Mouse (Mus musculus): ENCODE measurements at regions not wholly inside any gene's neighbourhood (a gene's known extent, or its start where the extent isn't known, plus 50 kb on each side); places are given as distances from the start of the nearest gene placed in this dataset.
A peak's percentile ranks its signal among the peaks of the same experiment; 100 is the strongest.

DNA sequence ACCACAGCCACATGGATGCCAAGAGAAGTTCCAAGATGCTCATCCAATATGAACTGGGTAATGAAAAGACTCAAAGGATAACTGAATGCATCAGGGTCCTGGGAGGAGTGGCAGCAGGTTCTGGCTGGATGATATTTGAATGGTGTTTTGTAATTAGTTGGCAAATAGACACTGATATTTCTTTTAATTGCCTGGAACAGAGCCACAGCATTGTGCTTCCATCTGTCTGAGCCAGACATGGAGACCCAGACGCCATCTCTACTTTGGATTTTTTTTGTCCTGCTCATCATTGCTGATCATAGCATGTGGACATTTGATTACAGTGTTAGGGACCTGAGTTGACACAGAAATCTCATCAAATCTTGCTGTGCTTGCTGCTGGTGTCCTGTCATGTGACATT, 111.4 kb upstream of the Astn2 start:
- no peaks in the 10 kb centered on the region for H3K4me1 ChIP-seq (replicated peaks; ENCODE audit: control insufficient read depth, insufficient read depth, low read length)
- no peaks in the 10 kb centered on the region for H3K36me3 ChIP-seq (ENCODE audit: control insufficient read depth, insufficient read depth, low read length)
- no peaks in the 10 kb centered on the region for H3K9me3 ChIP-seq (ENCODE audit: control insufficient read depth, low read length)
- H3K4me3 ChIP-seq (ENCODE audit: low read depth, low read length): no peak overlapping the region
- no peaks in the 10 kb centered on the region for H3K27me3 ChIP-seq (ENCODE audit: control insufficient read depth, insufficient read depth, low read length)
- no peak overlapping the region for H3K4me2 ChIP-seq (replicated peaks; ENCODE audit: low read depth, low read length)
- DNase-seq (ENCODE audit: low spot score) (no peak), ATAC-seq (ENCODE audit: low FRiP score) (no peak)
- no peak overlapping the region for H3K9ac ChIP-seq (ENCODE audit: low read depth, low read length)
- 96% methylated on average over 1 of the region's 1 CpGs for WGBS
- no peak overlapping the region for H3K27ac ChIP-seq (ENCODE audit: low read depth, low read length)

DNA sequence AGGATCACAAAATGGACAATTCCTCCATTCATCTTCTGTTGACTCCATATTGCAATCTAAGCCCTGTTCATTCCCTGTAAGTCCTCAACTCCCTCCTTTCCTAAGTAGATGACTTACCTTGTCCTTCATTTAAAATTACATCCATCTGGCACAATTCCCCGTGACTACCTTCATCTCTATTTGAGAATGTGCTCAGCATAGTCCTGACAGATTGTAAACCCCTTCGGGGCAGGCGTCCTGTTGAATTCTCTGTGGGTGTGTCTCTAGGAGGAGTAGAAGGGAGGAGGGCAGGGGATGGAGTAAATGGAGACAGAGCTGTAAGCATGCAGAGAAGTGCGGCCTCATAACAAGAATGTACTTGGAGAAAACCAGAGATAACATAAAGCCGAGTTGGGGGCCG, 79.1 kb upstream of the Astn2 start:
- Histone ChIP-seq H3K4me1 (replicated peaks; ENCODE audit: control insufficient read depth, insufficient read depth, low read length) (no peaks in the 10 kb centered on the region), H3K36me3 (ENCODE audit: control insufficient read depth, insufficient read depth, low read length) (no peaks in the 10 kb centered on the region), H3K27ac (ENCODE audit: low read depth, low read length) (no peak overlapping the region), H3K4me3 (ENCODE audit: low read depth, low read length) (no peak overlapping the region), H3K9ac (ENCODE audit: low read depth, low read length) (no peak overlapping the region), H3K9me3 (ENCODE audit: control insufficient read depth, low read length) (no peaks in the 10 kb centered on the region), H3K4me2 (replicated peaks; ENCODE audit: low read depth, low read length) (no peak overlapping the region), H3K27me3 (ENCODE audit: control insufficient read depth, insufficient read depth, low read length) (no peaks in the 10 kb centered on the region)
- no peak for ATAC-seq (ENCODE audit: low FRiP score)
- DNase-seq (ENCODE audit: low spot score): no peak
- WGBS: 84% methylated on average over 6 of the region's 6 CpGs

DNA sequence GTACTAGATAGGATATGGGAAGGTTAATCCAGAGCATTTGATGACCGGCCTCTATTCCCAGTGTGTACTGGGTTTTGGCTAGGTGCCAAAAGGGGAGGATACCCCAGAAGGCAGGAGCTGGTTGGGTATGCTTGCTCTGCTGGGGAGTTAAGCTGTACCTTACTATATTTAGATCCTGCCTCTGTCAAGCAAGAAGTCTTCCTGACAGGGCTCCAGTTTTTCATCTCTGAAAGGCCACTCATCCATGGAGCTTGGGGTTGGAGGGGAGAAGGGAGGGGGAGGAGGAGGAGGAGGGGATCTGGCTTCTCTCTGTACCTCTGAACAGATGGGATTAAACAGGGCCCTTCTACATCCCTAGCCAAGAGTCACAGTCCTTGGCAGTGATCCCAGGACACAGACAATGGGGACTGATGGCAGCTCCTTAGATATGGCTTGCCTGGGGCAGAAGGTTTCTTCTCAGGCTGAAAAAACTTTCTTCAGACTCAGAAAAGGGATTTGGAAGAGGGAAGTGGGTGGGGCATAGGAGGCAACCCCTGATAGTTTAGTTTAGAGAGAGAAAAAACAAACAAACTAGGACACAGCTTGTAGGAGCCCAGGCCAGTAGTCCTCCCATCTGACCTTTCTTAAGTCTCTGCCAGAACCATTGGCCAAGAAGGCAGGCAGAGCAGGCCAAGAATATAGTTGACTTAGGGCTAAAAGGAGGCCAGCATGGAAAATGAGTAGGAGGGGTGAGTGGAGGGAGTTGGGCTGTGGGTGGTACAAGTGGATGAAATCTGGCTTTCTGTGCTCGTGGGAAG, 78.3 kb upstream of the Astn2 start:
- 67% methylated on average over 2 of the region's 2 CpGs for WGBS
- no peak overlapping the region for H3K27ac ChIP-seq (ENCODE audit: low read depth, low read length)

DNA sequence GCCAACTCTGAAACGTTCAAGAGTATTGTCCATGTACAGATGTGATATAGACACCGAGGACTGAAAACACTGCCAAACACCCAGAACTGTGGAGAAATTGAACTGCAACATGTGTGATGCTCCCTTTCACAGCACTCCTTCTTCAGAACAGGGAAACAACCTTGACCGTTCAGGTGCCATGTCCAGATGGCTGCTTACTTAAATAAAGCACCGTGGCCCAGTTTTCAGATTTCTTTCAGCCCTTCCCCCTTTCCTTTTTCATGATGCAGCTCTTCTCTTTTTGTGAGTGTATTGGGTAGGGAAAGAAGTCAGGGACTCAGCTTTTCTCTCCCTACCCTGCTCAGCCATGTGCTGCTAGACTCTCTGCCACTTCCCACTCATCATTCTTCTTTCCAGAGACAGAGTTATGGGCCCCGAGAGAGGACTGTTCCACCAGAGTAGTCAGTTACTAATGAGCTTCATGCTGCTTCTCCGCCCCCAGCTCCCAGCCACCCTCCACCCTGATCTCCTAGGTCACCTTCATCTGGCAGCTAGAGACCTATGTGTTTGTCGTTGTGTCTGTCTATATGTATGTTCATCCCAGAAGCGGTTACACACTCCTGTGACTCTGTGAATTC, 74.3 kb upstream of the Astn2 start:
- DNase-seq (ENCODE audit: low spot score): no peak
- WGBS: 80% methylated on average over 8 of the region's 8 CpGs
- no peak overlapping the region for H3K27ac ChIP-seq (ENCODE audit: low read depth, low read length)

More for the DNA sequence above, 78.3 kb upstream of the Astn2 start:
- Histone ChIP-seq H3K4me1 (replicated peaks; ENCODE audit: control insufficient read depth, insufficient read depth, low read length) (no peaks in the 10 kb centered on the region), H3K4me3 (ENCODE audit: low read depth, low read length) (no peak overlapping the region), H3K9me3 (ENCODE audit: control insufficient read depth, low read length) (no peaks in the 10 kb centered on the region), H3K27me3 (ENCODE audit: control insufficient read depth, insufficient read depth, low read length) (no peaks in the 10 kb centered on the region), H3K36me3 (ENCODE audit: control insufficient read depth, insufficient read depth, low read length) (no peaks in the 10 kb centered on the region), H3K9ac (ENCODE audit: low read depth, low read length) (no peak overlapping the region), H3K4me2 (replicated peaks; ENCODE audit: low read depth, low read length) (no peak overlapping the region)
- ATAC-seq (ENCODE audit: low FRiP score) (peak; percentile 36; the same call in 1 of the 2 replicates), DNase-seq (ENCODE audit: low spot score) (no peak)

More for the DNA sequence above, 74.3 kb upstream of the Astn2 start:
- no peak overlapping the region for H3K4me3 ChIP-seq (ENCODE audit: low read depth, low read length)
- H3K36me3 ChIP-seq (ENCODE audit: control insufficient read depth, insufficient read depth, low read length): no peaks in the 10 kb centered on the region
- H3K4me1 ChIP-seq (replicated peaks; ENCODE audit: control insufficient read depth, insufficient read depth, low read length): no peaks in the 10 kb centered on the region
- H3K4me2 ChIP-seq (replicated peaks; ENCODE audit: low read depth, low read length): no peak overlapping the region
- no peak overlapping the region for H3K9ac ChIP-seq (ENCODE audit: low read depth, low read length)
- no peaks in the 10 kb centered on the region for H3K27me3 ChIP-seq (ENCODE audit: control insufficient read depth, insufficient read depth, low read length)
- H3K9me3 ChIP-seq (ENCODE audit: control insufficient read depth, low read length): no peaks in the 10 kb centered on the region
- ATAC-seq (ENCODE audit: low FRiP score): peak; percentile 33; the same call in 1 of the 2 replicates
